Mouse (Mus musculus) testis, adult 2 months (tissue): ENCODE results near the gene Etv5.

Experiments used
- CTCF ChIP-seq: fragments of 200-500 bp; IDR thresholded peaks from 2 replicates; pipeline ENCODE4 v1.5.1; 2012; ENCODE audit warnings: low read depth, mild to moderate bottlenecking, inconsistent platforms, low read length, moderate library complexity; ENCODE audit not compliant: control insufficient read depth, insufficient read depth, insufficient replicate concordance
- POLR2A ChIP-seq: fragments of 200-500 bp; IDR thresholded peaks from 2 replicates; pipeline ENCODE4 v1.6.1; 2012; ENCODE audit warnings: low read depth, mild to moderate bottlenecking, inconsistent platforms, low read length, moderate library complexity; ENCODE audit not compliant: control insufficient read depth

DNA sequence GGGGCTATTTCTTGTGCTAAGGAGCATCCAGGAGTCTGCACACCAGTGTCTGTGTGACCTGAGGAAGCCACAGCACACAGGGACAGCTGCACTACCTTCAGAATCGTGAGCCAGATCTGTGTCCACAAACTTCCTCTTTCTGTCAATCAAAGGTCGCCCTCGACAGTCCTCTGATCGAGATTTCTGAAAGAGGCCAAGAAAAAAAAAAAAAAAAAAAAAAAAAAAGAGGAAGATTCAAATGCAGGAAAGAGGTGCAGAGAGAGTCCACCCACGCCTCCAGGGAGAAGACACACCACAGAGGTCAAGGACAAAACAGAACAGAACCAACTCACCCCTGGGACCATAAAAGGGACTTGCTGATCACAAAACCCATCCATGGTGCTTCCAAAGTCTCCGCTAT lies 3.4 kb downstream of the Etv5 start:
- TF ChIP-seq POLR2A (no peak), CTCF (no peak)
